Mouse (Mus musculus): ENCODE measurements around the gene Trmt1. TPM values are rescaled to one million over a fixed set of nuclear protein-coding genes. Genes with fewer than 3 reads are reported as not detected.

Gene Trmt1
- total and polyA plus RNA-seq, 2 experiments, result 20.7 to 58.6 TPM

DNA sequence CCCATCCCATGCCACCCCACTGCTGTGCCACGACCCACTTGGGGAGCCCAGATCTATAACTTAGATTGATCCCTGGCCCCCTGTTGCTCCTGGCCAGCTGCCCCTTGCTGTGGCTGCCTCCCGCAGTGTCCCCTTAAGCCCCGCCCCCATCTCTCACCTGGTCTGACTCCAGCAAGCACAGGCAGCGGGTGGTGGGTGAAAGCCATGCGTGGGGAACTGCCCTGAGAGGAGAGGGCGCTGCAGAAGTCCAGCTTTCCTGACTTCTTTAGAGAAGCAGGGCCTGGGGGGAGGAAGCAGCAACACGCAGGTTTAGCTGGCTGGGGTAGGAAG is 37.4 kb downstream of the Trmt1 start:
- no peak for DNase-seq (ENCODE audit: extremely low read depth, low read depth, low spot score)
- peak overlapping the region; percentile 22 for H3K9ac ChIP-seq (ENCODE audit: low read depth, low read length)
- H3K36me3 ChIP-seq (ENCODE audit: control insufficient read depth, insufficient read depth, low read length), result peaks cover 6% of the 10 kb centered on the region; the same call in 1 of the 2 replicates
- TF ChIP-seq CTCF (IDR thresholded peaks at IDR 0.05; ENCODE audit: low read depth, low read length), result no peak
- peak overlapping the region; percentile 91 for H3K27ac ChIP-seq (replicated peaks; ENCODE audit: insufficient read depth, low read depth, low read length)
- 44% methylated on average over 7 of the region's 7 CpGs for WGBS
- H3K4me1 ChIP-seq (ENCODE audit: control insufficient read depth, insufficient read depth, low read length), result peaks cover 38% of the 10 kb centered on the region
- H3K27me3 ChIP-seq (ENCODE audit: control insufficient read depth, insufficient read depth, low read length), result no peaks in the 10 kb centered on the region
- H3K79me2 ChIP-seq (ENCODE audit: control insufficient read depth, insufficient read depth, low read length), result no peaks in the 10 kb centered on the region
- no peak overlapping the region for H3K4me3 ChIP-seq (ENCODE audit: insufficient read depth, low read depth, low read length)

DNA sequence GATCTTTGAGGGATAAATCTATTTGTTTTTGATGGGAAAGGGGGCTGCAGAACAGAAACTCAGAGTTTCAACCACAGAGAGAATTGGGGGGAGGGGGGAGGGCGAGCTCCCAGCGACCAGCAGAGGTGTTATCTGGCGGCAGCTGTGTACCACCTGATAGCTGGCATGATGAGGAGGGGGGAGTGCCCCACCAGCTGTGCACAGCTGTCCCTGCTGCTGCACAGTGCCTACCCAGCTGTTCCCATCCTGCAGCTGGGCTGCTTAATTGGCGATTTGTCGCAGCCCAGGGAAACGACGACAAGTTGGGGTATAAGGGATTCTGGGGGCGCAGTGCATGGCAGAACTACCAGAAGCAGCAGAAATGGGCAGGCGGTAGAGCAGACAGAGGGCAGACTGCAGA is 38.6 kb downstream of the Trmt1 start:
- peaks cover 6% of the 10 kb centered on the region; the same call in 1 of the 2 replicates for H3K36me3 ChIP-seq (ENCODE audit: control insufficient read depth, insufficient read depth, low read length)
- peak overlapping the region; percentile 91 for H3K27ac ChIP-seq (replicated peaks; ENCODE audit: insufficient read depth, low read depth, low read length)
- H3K27me3 ChIP-seq (ENCODE audit: control insufficient read depth, insufficient read depth, low read length), result no peaks in the 10 kb centered on the region
- TF ChIP-seq POLR2A (IDR thresholded peaks at IDR 0.05; ENCODE audit: extremely low read depth, insufficient read depth, low read length), result no peak
- no peak for TF ChIP-seq CTCF (IDR thresholded peaks at IDR 0.05; ENCODE audit: low read depth, low read length)
- 71% methylated on average over 9 of the region's 9 CpGs for WGBS
- H3K4me3 ChIP-seq (ENCODE audit: insufficient read depth, low read depth, low read length), result no peak overlapping the region
- DNase-seq (ENCODE audit: extremely low read depth, low read depth, low spot score), result no peak
- H3K9ac ChIP-seq (ENCODE audit: low read depth, low read length), result peak overlapping the region; percentile 21; the same call in 1 of the 2 replicates
- peaks cover 38% of the 10 kb centered on the region for H3K4me1 ChIP-seq (ENCODE audit: control insufficient read depth, insufficient read depth, low read length)
- H3K79me2 ChIP-seq (ENCODE audit: control insufficient read depth, insufficient read depth, low read length), result no peaks in the 10 kb centered on the region

DNA sequence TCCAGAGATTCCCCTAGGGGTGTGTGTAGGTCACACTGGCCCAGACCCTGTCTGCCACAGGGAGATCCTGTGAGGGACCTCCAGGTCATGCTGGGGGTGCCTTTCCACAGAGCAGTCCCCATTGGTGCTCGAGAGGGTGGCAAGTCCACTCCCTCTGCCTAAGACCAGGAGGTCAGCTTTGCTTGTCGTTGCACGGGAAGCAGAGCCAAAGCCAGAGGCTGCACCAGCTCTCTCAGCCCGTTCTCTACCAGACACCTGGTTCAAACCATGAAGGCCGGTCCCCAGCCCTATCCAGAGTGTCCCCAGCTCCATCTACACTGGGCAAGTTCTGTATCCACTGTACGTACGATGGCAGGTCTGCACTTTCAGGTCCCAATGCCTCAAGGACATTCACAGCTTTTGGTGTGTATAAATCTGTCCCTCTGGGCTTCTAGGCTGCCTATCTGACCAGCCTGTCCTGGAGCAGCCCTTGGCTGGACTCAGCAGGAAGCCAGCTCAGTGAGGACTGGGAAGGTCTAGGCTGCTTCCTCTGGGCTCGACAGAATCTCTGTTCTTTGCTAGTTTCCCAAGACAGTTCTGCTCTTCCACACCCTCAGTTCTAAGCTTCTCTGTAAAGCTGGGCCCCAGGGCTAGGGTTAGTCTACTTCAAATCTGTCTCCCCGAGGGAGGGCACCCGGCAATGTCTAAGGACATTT is 39.3 kb downstream of the Trmt1 start:
- peaks cover 42% of the 10 kb centered on the region for H3K4me1 ChIP-seq (ENCODE audit: control insufficient read depth, insufficient read depth, low read length)
- 30% methylated on average over 10 of the region's 10 CpGs for WGBS
- H3K36me3 ChIP-seq (ENCODE audit: control insufficient read depth, insufficient read depth, low read length), result peaks cover 3% of the 10 kb centered on the region; the same call in 1 of the 2 replicates
- peak overlapping the region; percentile 55 for H3K9ac ChIP-seq (ENCODE audit: low read depth, low read length)
- peak; percentile 80 for DNase-seq (ENCODE audit: extremely low read depth, low read depth, low spot score)
- peak overlapping the region; percentile 91 for H3K27ac ChIP-seq (replicated peaks; ENCODE audit: insufficient read depth, low read depth, low read length)
- no peaks in the 10 kb centered on the region for H3K79me2 ChIP-seq (ENCODE audit: control insufficient read depth, insufficient read depth, low read length)
- H3K27me3 ChIP-seq (ENCODE audit: control insufficient read depth, insufficient read depth, low read length), result no peaks in the 10 kb centered on the region
- H3K4me3 ChIP-seq (ENCODE audit: insufficient read depth, low read depth, low read length), result no peak overlapping the region
- TF ChIP-seq CTCF (IDR thresholded peaks at IDR 0.05; ENCODE audit: low read depth, low read length) (no peak), POLR2A (IDR thresholded peaks at IDR 0.05; ENCODE audit: extremely low read depth, insufficient read depth, low read length) (no peak)

DNA sequence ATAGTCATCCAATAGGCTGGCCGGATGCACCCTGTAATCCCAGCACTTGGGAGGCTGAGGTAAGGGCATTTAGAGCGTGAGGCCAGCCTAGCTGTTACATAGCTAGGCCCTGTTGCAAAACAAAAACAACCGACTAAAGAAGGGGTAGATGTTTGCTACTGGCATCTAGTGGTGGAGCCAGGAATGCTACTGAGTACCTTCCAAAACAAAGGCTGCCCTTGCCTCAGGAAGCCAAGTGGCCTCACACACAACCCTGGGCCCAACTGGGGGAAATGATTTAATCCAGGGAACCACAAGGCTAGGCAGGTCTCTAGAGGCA is 39.8 kb downstream of the Trmt1 start:
- WGBS, result 9% methylated on average over 3 of the region's 3 CpGs
- no peak overlapping the region for H3K4me3 ChIP-seq (ENCODE audit: insufficient read depth, low read depth, low read length)
- no peaks in the 10 kb centered on the region for H3K79me2 ChIP-seq (ENCODE audit: control insufficient read depth, insufficient read depth, low read length)
- DNase-seq (ENCODE audit: extremely low read depth, low read depth, low spot score), result peak; percentile 88
- H3K4me1 ChIP-seq (ENCODE audit: control insufficient read depth, insufficient read depth, low read length), result peaks cover 42% of the 10 kb centered on the region
- peak overlapping the region; percentile 91 for H3K27ac ChIP-seq (replicated peaks; ENCODE audit: insufficient read depth, low read depth, low read length)
- H3K27me3 ChIP-seq (ENCODE audit: control insufficient read depth, insufficient read depth, low read length), result no peaks in the 10 kb centered on the region
- peak overlapping the region; percentile 55 for H3K9ac ChIP-seq (ENCODE audit: low read depth, low read length)
- TF ChIP-seq CTCF (IDR thresholded peaks at IDR 0.05; ENCODE audit: low read depth, low read length) (peak; percentile 39), POLR2A (IDR thresholded peaks at IDR 0.05; ENCODE audit: extremely low read depth, insufficient read depth, low read length) (no peak)
- H3K36me3 ChIP-seq (ENCODE audit: control insufficient read depth, insufficient read depth, low read length), result peaks cover 1% of the 10 kb centered on the region; the same call in 1 of the 2 replicates

DNA sequence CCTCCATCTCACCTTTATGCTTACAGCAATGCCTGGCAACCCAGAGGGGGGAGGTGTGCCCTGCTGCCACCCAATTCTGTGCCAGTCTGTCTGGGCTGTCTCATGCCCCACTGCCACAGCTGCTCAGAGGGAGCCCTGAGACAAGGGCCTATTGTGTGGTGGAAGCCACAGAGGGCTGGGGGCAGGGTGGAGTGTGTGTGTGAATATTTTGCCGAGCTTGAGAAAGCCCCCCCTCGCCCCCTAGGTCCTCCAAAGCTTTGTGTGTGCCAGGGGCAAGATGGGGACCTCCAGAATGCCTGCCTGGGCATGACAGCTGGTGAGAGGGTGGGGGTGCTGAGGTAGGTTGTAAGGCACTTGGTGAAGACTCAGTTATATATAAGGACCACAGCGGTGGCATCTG is 42.4 kb downstream of the Trmt1 start:
- Histone ChIP-seq H3K27ac (replicated peaks; ENCODE audit: insufficient read depth, low read depth, low read length) (no peak overlapping the region), H3K27me3 (ENCODE audit: control insufficient read depth, insufficient read depth, low read length) (no peaks in the 10 kb centered on the region), H3K9ac (ENCODE audit: low read depth, low read length) (no peak overlapping the region), H3K79me2 (ENCODE audit: control insufficient read depth, insufficient read depth, low read length) (peaks cover 8% of the 10 kb centered on the region), H3K36me3 (ENCODE audit: control insufficient read depth, insufficient read depth, low read length) (no peaks in the 10 kb centered on the region), H3K4me3 (ENCODE audit: insufficient read depth, low read depth, low read length) (no peak overlapping the region), H3K4me1 (ENCODE audit: control insufficient read depth, insufficient read depth, low read length) (peaks cover 46% of the 10 kb centered on the region)
- 98% methylated on average over 3 of the region's 3 CpGs for WGBS
- TF ChIP-seq CTCF (IDR thresholded peaks at IDR 0.05; ENCODE audit: low read depth, low read length) (no peak), POLR2A (IDR thresholded peaks at IDR 0.05; ENCODE audit: extremely low read depth, insufficient read depth, low read length) (no peak)
- DNase-seq (ENCODE audit: extremely low read depth, low read depth, low spot score), result no peak

DNA sequence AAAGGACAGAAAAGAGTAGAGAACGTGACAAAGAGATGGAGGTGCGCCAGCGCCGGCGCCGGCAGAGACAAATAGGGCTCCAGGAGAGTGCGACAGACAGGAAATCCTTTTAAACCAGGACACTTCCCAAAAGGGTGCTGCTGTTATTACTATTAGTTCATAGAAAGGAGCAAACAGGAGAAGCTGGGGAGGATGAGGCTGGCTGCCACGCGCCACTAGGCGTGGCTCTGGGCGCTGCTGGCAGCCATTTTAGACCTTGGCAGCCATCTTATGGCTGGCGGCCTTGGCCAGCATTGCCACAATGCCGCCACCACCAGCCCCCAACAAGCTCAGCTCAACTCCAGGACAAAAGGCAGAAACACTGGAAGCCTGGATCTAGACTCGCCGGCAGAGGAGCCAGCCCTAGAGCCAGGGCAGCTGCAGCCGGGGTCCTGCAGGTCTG is 43.8 kb downstream of the Trmt1 start:
- 80% methylated on average over 16 of the region's 16 CpGs for WGBS
- no peak overlapping the region for H3K4me3 ChIP-seq (ENCODE audit: insufficient read depth, low read depth, low read length)
- no peak for TF ChIP-seq CTCF (IDR thresholded peaks at IDR 0.05; ENCODE audit: low read depth, low read length)
- TF ChIP-seq POLR2A (IDR thresholded peaks at IDR 0.05; ENCODE audit: extremely low read depth, insufficient read depth, low read length), result no peak
- DNase-seq (ENCODE audit: extremely low read depth, low read depth, low spot score), result no peak
- peak overlapping the region; percentile 30; the same call in 1 of the 2 replicates for H3K27ac ChIP-seq (replicated peaks; ENCODE audit: insufficient read depth, low read depth, low read length)
- no peaks in the 10 kb centered on the region for H3K36me3 ChIP-seq (ENCODE audit: control insufficient read depth, insufficient read depth, low read length)
- H3K27me3 ChIP-seq (ENCODE audit: control insufficient read depth, insufficient read depth, low read length), result no peaks in the 10 kb centered on the region
- H3K4me1 ChIP-seq (ENCODE audit: control insufficient read depth, insufficient read depth, low read length), result peaks cover 31% of the 10 kb centered on the region
- peaks cover 18% of the 10 kb centered on the region for H3K79me2 ChIP-seq (ENCODE audit: control insufficient read depth, insufficient read depth, low read length)
- no peak overlapping the region for H3K9ac ChIP-seq (ENCODE audit: low read depth, low read length)
